Mouse (Mus musculus) embryonic facial prominence, embryonic 12.5 days (tissue): ENCODE measurements around the gene Pnmt. TPM values are rescaled to one million over a fixed set of nuclear protein-coding genes. Genes with fewer than 3 reads are reported as not detected.

Experiments used
- ATAC-seq: fragments of 200-750 bp; cut with Nextera tagmentation; 2 replicates; pipeline ENCODE4 v1.8.0; 2017; ENCODE audit not compliant: insufficient number of reproducible peaks, insufficient read depth, low FRiP score, low TSS enrichment
- H3K27ac ChIP-seq: fragments of 300-500 bp; sonication (generic); 2 replicates; pipeline ENCODE4 v1.5.1; 2016; ENCODE audit warnings: mild to moderate bottlenecking
- H3K27me3 ChIP-seq: fragments of 300-500 bp; sonication (generic); 2 replicates; pipeline ENCODE4 v1.6.1; 2016; ENCODE audit warnings: mild to moderate bottlenecking, moderate library complexity
- H3K36me3 ChIP-seq: fragments of 300-500 bp; sonication (generic); 2 replicates; pipeline ENCODE4 v1.6.1; 2016; ENCODE audit warnings: mild to moderate bottlenecking
- H3K4me1 ChIP-seq: fragments of 300-500 bp; sonication (generic); 2 replicates; pipeline ENCODE4 v1.6.1; 2016
- H3K4me2 ChIP-seq: fragments of 300-500 bp; sonication (generic); replicated peaks from 2 replicates; pipeline ENCODE4 v1.6.1; 2016; ENCODE audit warnings: mild to moderate bottlenecking, moderate library complexity
- H3K4me3 ChIP-seq: fragments of 300-500 bp; sonication (generic); 2 replicates; pipeline ENCODE4 v1.5.1; 2016; ENCODE audit warnings: mild to moderate bottlenecking
- H3K9ac ChIP-seq: fragments of 300-500 bp; sonication (generic); 2 replicates; pipeline ENCODE4 v1.6.1; 2016; ENCODE audit warnings: mild to moderate bottlenecking, moderate library complexity
- H3K9me3 ChIP-seq: fragments of 300-500 bp; sonication (generic); 2 replicates; pipeline ENCODE4 v1.6.1; 2016; ENCODE audit warnings: mild to moderate bottlenecking, moderate library complexity
- WGBS: fragments of 180-500 bp; shearing (Covaris S2); methylation state at CpG from one replicate; pipeline ENCODE4 v1.1.7; 2016; 5-methylcytosine and 5-hydroxymethylcytosine counted together
- polyA plus RNA-seq: library from polyadenylated mRNA; unstranded; fragments of >200 nt; fragmentation: Nextera tagmentation; extraction: Ambion mirVana; gene quantifications from 2 replicates; pipeline ENCODE4 v1.2.1, GENCODE M21; 2016

Gene Pnmt
- polyA plus RNA-seq, 1 experiment from 2014 or later = 0.33 TPM

DNA sequence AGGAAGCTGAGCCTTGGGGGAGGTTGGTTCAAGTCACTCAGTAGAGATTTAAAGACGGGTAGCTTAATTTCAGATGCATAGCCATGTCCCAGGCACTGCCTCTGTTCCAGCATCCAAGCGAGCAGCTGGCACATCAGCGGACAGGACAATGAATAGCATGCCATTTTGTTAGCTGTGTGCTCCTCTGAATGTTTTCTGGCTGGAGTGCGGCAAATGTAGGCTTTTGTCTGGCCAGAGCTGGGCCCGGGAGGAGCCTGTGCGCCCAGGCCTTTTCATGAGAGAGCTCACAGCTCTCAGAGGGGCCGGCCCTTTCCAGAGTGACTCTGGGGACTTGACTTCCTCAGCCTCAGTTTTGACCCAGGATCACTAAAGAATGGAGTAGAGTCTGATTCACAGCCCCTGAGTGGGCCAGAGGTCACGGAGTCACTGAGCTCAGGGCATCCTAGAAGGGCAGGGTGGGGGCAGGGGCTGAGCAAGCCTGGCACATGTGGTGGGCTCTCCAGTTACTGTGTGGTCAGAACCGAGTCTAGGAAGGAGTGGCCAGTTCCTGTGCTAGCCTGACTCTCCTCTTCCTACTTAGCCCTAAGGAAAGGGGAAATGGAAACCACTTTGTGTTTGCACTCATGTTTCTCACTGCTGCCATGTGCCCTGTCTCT, 25.3 kb upstream of the Pnmt start:
- peaks cover 40% of the 10 kb centered on the region for H3K4me1 ChIP-seq
- H3K4me2 ChIP-seq = no peak overlapping the region; the same call in 1 of the 2 replicates

DNA sequence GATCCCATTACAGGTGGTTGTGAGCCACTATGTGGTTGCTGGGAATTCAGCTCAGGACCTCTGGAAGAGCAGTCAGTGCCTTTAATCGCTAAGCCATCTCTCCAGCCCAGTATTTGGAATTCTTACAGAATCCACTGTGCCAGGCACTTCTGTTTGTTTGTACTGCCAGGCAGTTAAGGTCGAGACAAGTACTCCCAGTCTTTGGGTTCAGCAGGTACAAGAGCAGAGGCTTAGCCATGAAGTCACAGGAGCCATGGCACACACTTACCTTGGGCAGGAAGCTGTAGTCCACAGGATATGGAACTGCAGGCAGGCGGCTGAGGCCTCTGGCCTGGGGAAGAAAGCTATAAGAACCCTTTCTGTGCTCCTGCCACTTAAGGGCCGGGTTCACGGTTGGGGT, 22.4 kb upstream of the Pnmt start:
- Histone ChIP-seq H3K4me2 (no peak overlapping the region), H3K4me1 (peaks cover 32% of the 10 kb centered on the region), H3K9me3 (no peaks in the 10 kb centered on the region), H3K27me3 (no peaks in the 10 kb centered on the region), H3K27ac (no peak overlapping the region), H3K36me3 (peaks cover 6% of the 10 kb centered on the region; the same call in 1 of the 2 replicates), H3K9ac (no peak overlapping the region), H3K4me3 (no peak overlapping the region)
- ATAC-seq = no peak
- WGBS = 86% methylated on average over 5 of the region's 5 CpGs

More for the DNA sequence above, 25.3 kb upstream of the Pnmt start:
- ATAC-seq = no peak
- H3K36me3 ChIP-seq = peaks cover 6% of the 10 kb centered on the region; the same call in 1 of the 2 replicates
- H3K9ac ChIP-seq = peak overlapping the region; percentile 24; the same call in 1 of the 2 replicates
- H3K27me3 ChIP-seq = no peaks in the 10 kb centered on the region
- 38% methylated on average over 9 of the region's 9 CpGs for WGBS
- H3K9me3 ChIP-seq = no peaks in the 10 kb centered on the region
- H3K27ac ChIP-seq = no peak overlapping the region
- no peak overlapping the region for H3K4me3 ChIP-seq

DNA sequence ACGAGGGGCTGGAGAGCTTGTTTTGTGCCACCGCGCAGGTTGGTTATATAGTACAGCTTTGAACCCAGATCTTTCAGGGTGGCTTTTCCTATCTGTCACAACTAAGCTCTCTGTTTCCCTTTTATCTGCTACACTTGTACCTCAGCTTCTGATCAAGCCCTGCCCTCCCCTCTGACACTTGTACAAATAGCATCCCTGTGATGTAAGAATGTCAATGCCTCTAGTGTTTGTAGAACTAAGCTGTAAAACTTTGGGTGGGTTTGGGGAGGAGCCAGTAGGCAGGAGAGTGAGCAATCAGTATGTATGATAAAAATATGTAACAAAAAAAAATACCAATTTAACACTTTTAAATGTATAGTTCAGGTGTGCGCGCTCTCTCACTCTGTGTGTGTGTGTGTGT, 21.8 kb upstream of the Pnmt start:
- Histone ChIP-seq H3K4me1 (peaks cover 26% of the 10 kb centered on the region), H3K4me3 (no peak overlapping the region), H3K9ac (no peak overlapping the region), H3K27me3 (no peaks in the 10 kb centered on the region), H3K9me3 (no peaks in the 10 kb centered on the region), H3K4me2 (no peak overlapping the region), H3K36me3 (peaks cover 6% of the 10 kb centered on the region; the same call in 1 of the 2 replicates), H3K27ac (no peak overlapping the region)
- WGBS = 90% methylated on average over 5 of the region's 5 CpGs
- ATAC-seq = no peak

DNA sequence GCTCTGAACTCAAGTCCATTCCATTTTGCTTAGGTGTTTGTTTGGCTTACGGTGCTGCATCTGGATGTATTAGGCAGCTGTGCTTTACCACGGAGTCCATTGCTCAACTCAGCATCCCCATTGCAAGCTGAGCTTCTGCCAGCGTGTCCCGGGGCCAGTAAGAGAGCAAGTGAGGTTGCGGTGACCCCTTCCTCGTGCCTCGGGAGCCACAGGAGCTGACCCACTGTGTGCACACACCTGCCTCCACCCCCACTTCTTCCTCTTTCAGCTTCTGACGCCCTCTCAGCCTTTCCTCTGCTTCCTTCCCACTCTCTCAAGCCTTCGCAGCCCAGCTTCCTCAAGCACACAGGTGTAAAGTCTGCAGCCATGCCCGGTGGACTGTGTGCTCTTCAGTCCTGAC, 20.0 kb upstream of the Pnmt start:
- H3K4me1 ChIP-seq = peaks cover 14% of the 10 kb centered on the region
- no peaks in the 10 kb centered on the region for H3K9me3 ChIP-seq
- H3K27ac ChIP-seq = no peak overlapping the region
- WGBS = 73% methylated on average over 10 of the region's 10 CpGs
- H3K4me3 ChIP-seq = no peak overlapping the region
- peaks cover 6% of the 10 kb centered on the region; the same call in 1 of the 2 replicates for H3K36me3 ChIP-seq
- ATAC-seq = no peak
- no peak overlapping the region for H3K4me2 ChIP-seq
- H3K27me3 ChIP-seq = no peaks in the 10 kb centered on the region
- H3K9ac ChIP-seq = no peak overlapping the region

DNA sequence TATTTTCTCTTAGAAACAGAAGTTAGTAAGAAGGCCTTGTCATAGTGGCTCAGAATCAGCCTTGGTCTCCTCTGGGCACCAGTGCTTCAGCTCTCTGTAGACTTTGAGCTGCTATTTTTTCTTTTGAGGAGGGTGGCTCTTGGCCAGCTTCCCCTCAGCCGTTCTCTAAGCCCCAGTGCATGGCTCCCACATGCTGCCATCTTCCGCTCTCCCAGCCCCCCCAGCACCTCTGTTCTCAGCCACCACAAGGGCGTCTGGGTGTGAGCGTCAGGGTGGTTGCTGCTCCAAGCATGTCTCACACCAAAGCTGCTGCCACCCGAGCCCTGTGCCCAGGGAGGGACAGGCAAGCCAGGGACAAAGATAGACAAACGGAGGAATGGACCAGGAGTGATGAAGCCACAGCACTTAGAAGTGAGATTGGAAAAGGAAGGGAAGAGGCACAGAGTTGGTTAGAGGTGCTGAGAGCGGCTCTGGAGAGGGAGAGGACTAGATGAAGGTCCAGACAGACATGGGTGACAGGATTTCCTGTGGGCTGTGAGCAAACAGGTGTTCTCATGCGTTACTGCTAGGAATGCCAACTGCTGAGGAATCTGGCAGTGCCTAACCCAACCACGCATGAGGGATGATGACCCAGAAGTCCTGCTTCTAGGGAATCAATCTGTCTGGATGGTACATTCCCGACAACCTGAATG, 18.9 kb upstream of the Pnmt start:
- no peak overlapping the region for H3K27ac ChIP-seq
- ATAC-seq = no peak
- 83% methylated on average over 10 of the region's 10 CpGs for WGBS

DNA sequence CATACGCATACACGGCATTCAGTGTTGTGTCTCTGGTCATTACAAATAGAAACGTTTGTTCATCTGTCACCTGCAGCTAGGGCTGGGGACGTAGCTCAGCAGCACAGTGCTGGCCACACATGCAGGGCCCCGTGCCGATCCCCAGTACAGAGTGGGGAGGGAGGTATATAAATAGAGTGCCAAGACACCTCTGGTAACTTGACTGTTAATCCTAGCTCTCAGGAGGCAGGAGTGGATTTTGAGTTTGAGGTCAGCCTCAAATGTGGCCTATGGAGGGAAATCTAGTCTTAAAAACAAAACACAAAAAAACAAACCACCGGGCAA, 18.4 kb upstream of the Pnmt start:
- H3K9me3 ChIP-seq = no peaks in the 10 kb centered on the region
- no peak overlapping the region for H3K4me3 ChIP-seq
- H3K36me3 ChIP-seq = 0 out of 2 replicates have a peak, but pooled peaks cover under 1% of the 10 kb centered on the region
- no peak overlapping the region for H3K27ac ChIP-seq
- H3K9ac ChIP-seq = no peak overlapping the region
- H3K27me3 ChIP-seq = no peaks in the 10 kb centered on the region
- no peak for ATAC-seq
- WGBS = 83% methylated on average over 7 of the region's 7 CpGs
- no peak overlapping the region for H3K4me2 ChIP-seq
- peaks cover 12% of the 10 kb centered on the region for H3K4me1 ChIP-seq

More for the DNA sequence above, 18.9 kb upstream of the Pnmt start:
- H3K27me3 ChIP-seq = no peaks in the 10 kb centered on the region
- no peak overlapping the region for H3K4me2 ChIP-seq
- no peak overlapping the region for H3K9ac ChIP-seq
- H3K9me3 ChIP-seq = no peaks in the 10 kb centered on the region
- H3K36me3 ChIP-seq = no peaks in the 10 kb centered on the region
- H3K4me3 ChIP-seq = no peak overlapping the region
- H3K4me1 ChIP-seq = peaks cover 13% of the 10 kb centered on the region

DNA sequence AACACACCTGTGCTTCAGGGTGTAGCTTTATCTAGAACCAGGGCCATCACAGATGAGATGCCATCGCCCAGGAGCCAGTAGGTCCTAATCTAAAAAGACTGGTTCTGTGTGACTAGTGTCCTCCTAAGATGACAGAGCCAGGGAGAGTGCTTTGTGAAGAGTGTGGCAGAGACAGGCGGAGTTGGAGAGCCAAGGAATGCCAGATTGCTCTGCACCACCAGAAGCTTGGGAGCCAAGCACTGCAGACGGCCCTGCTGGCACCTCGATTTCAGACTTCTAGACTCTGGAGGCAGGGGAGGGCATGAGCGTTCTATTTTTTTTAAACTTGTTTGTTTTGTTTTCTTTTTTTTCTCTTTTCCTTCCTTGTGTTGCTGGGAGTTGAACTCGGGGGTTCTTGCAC, 16.9 kb upstream of the Pnmt start:
- ATAC-seq = no peak
- 82% methylated on average over 6 of the region's 6 CpGs for WGBS
- H3K4me1 ChIP-seq = peaks cover 12% of the 10 kb centered on the region

DNA sequence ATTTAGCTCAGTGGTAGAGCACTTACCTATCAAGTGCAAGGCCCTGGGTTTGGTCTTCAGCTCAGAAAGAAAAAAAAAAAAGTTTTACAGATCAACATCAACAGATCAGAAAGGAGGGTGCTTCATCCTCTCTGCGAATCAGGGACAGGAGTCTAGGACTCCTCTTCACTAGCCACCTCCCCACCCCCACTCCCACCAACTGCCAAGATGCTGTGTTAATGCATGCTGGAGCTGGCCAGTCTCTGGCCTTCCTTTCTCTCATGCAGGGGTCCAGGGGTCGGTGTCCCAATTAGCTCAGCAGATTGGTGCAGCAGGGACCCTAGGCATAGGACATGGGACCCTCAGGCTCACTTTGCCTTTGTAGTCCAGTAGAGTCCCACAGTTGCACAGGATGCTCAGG, 15.7 kb upstream of the Pnmt start:
- H3K4me1 ChIP-seq = peaks cover 12% of the 10 kb centered on the region
- H3K9me3 ChIP-seq = no peaks in the 10 kb centered on the region
- no peak overlapping the region for H3K4me3 ChIP-seq
- 67% methylated on average over 2 of the region's 2 CpGs for WGBS
- peaks cover 20% of the 10 kb centered on the region for H3K36me3 ChIP-seq
- no peak for ATAC-seq
- H3K27me3 ChIP-seq = no peaks in the 10 kb centered on the region
- H3K9ac ChIP-seq = no peak overlapping the region
- no peak overlapping the region for H3K4me2 ChIP-seq
- H3K27ac ChIP-seq = no peak overlapping the region

More for the DNA sequence above, 16.9 kb upstream of the Pnmt start:
- no peaks in the 10 kb centered on the region for H3K27me3 ChIP-seq
- peaks cover 7% of the 10 kb centered on the region; the same call in 1 of the 2 replicates for H3K36me3 ChIP-seq
- no peak overlapping the region for H3K4me2 ChIP-seq
- no peak overlapping the region for H3K4me3 ChIP-seq
- H3K27ac ChIP-seq = no peak overlapping the region
- H3K9me3 ChIP-seq = no peaks in the 10 kb centered on the region
- no peak overlapping the region for H3K9ac ChIP-seq

DNA sequence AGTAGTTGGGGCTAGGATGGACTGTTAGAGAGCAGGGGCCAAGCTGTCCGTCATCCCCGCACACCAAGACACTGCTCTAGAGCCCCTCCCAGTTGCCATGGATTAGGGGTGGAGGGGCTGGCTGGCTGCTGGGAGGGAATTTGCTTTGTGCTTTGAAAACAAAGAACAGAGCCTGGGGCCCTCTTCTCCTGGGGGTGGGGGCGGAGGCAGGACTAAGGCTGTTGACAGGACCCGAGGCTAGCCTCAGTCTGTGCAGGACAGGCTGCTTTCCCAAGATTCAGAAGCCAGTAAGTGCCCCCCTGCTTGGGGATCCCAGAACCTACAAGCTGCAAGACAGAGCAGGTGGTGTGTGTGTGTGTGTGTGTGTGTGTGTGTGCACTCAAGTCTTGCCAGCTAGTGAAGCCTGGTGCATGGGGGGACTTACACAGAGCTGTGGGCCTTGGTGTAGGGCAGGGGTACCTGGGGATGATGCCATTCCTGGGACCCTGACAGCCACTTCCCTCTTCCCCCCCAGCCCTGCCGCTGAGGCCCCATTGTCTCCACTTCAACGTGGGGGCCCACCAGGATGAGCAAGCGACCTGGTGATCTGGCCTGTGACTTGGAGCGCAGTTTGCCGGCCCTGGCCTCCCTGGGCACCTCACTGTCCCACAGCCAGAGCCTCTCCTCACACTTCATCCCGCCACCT, 14.6 kb upstream of the Pnmt start:
- Histone ChIP-seq H3K36me3 (peaks cover 31% of the 10 kb centered on the region), H3K27ac (no peak overlapping the region), H3K9me3 (no peaks in the 10 kb centered on the region), H3K27me3 (no peaks in the 10 kb centered on the region), H3K4me3 (no peak overlapping the region), H3K9ac (no peak overlapping the region), H3K4me1 (peaks cover 12% of the 10 kb centered on the region), H3K4me2 (0 out of 2 replicates have a peak overlapping the region, but pooled peaks have one; percentile 3)
- ATAC-seq = no peak
- 38% methylated on average over 10 of the region's 10 CpGs for WGBS

DNA sequence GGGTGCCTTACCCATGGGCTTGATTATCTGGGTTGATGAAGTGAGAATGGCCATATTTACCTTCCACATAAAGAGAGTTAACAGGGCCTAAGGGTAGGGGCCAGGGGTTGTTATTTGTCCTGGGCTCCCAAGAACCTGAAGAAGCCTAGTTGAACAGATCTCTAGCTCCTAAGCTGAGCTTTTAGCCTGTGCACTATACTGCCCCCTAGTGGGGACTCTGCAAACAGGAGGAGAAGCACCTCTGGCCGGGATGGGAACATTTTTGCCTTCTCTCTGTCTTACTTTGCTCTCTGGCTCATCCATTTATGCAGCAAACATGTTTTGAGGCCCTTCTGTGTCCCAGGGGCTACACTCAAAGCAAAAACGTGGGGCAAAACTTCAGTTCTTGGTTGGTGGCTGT, 13.8 kb upstream of the Pnmt start:
- Histone ChIP-seq H3K27ac (no peak overlapping the region), H3K9ac (no peak overlapping the region), H3K9me3 (no peaks in the 10 kb centered on the region), H3K4me1 (peaks cover 12% of the 10 kb centered on the region), H3K36me3 (peaks cover 38% of the 10 kb centered on the region), H3K4me3 (no peak overlapping the region), H3K27me3 (no peaks in the 10 kb centered on the region), H3K4me2 (no peak overlapping the region)
- no peak for ATAC-seq
- 8% methylated on average over 2 of the region's 2 CpGs for WGBS

DNA sequence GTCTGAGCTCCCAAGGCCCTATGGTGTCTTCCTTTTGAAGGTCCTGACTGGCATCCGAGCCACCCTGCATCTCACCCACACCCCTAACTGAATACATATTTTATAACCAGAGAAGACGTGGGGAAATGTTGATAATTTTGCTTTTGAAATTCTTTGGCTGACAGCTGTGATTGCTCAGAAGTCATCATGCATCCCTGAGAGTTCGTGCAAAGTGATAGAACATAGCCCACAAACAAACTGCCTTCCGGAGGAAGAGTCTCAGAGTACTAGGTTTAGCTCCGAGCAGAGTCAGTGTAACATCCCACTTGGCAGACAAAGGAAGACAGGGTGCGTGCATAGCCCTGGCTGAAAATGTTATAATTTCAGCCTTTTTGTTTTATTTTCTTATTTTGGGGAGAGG, 13.0 kb upstream of the Pnmt start:
- 86% methylated on average over 6 of the region's 6 CpGs for WGBS
- Histone ChIP-seq H3K27me3 (no peaks in the 10 kb centered on the region), H3K4me1 (peaks cover 12% of the 10 kb centered on the region), H3K4me3 (no peak overlapping the region), H3K4me2 (no peak overlapping the region), H3K36me3 (peaks cover 47% of the 10 kb centered on the region), H3K9me3 (no peaks in the 10 kb centered on the region), H3K27ac (no peak overlapping the region), H3K9ac (no peak overlapping the region)
- ATAC-seq = no peak

DNA sequence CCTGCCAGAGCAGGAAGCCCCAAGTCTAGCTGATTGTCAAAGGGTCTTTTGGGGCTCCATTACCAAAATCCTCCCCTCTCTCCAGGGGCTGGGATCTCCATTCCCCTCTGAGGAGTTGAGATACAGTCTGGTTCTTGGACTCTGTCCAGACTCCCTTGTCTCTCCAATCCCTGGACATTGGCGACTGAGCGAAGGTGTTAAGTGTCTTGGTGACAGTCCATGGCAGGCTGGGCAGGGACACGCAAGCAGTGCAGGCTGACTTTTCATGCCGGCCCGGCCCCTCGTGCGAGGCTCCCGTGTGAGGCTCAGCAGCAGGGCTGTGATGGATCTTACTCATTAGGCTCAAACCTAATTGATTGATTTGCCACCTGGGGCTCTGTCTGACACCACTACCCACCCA, 12.0 kb upstream of the Pnmt start:
- no peak for ATAC-seq
- WGBS = 83% methylated on average over 8 of the region's 8 CpGs
- H3K4me2 ChIP-seq = no peak overlapping the region
- peaks cover 57% of the 10 kb centered on the region for H3K36me3 ChIP-seq
- no peak overlapping the region for H3K9ac ChIP-seq
- H3K9me3 ChIP-seq = no peaks in the 10 kb centered on the region
- H3K4me3 ChIP-seq = no peak overlapping the region
- peaks cover 12% of the 10 kb centered on the region for H3K4me1 ChIP-seq
- no peak overlapping the region for H3K27ac ChIP-seq
- H3K27me3 ChIP-seq = no peaks in the 10 kb centered on the region
